Mouse (Mus musculus) forebrain, embryonic 14.5 days (tissue): Measurements from ENCODE around the gene Aco2. TPM values are rescaled to one million over a fixed set of nuclear protein-coding genes. Genes with fewer than 3 reads are reported as not detected.

Experiments
- ATAC-seq: fragments of 200-750 bp; cut with Nextera tagmentation; 2 replicates; pipeline ENCODE4 v1.8.0; 2017; ENCODE audit warnings: mild to moderate bottlenecking, moderate library complexity
- DNase-seq: peaks from one replicate; pipeline ENCODE4 v3.0.0-alpha.2; 2015; ENCODE audit warnings: low spot score
- H3K27ac ChIP-seq: fragments of 300-500 bp; sonication (generic); 2 replicates; pipeline ENCODE4 v1.5.1; 2014; ENCODE audit warnings: low read depth, mild to moderate bottlenecking, control low read depth, low read length, moderate library complexity
- H3K27me3 ChIP-seq: fragments of 300-500 bp; sonication (generic); replicated peaks from 2 replicates; pipeline ENCODE4 v1.6.1; 2014; ENCODE audit warnings: low read length, control low read depth, mixed read lengths; ENCODE audit not compliant: control insufficient read depth, insufficient read depth
- H3K36me3 ChIP-seq: fragments of 300-500 bp; sonication (generic); 2 replicates; pipeline ENCODE4 v1.6.1; 2014; ENCODE audit warnings: low read length, control low read depth; ENCODE audit not compliant: control insufficient read depth, insufficient read depth
- H3K4me1 ChIP-seq: fragments of 300-500 bp; sonication (generic); 2 replicates; pipeline ENCODE4 v1.6.1; 2014; ENCODE audit warnings: antibody characterized with exemption, low read length, control low read depth; ENCODE audit not compliant: control insufficient read depth, insufficient read depth
- H3K4me2 ChIP-seq: fragments of 300-500 bp; sonication (generic); 2 replicates; pipeline ENCODE4 v1.6.1; 2014; ENCODE audit warnings: mild to moderate bottlenecking, control low read depth, low read length
- H3K4me3 ChIP-seq: fragments of 300-500 bp; sonication (generic); 2 replicates; pipeline ENCODE4 v1.5.1; 2014; ENCODE audit warnings: low read depth, low read length, control low read depth
- H3K9ac ChIP-seq: fragments of 300-500 bp; sonication (generic); 2 replicates; pipeline ENCODE4 v1.6.1; 2014; ENCODE audit warnings: mild to moderate bottlenecking, low read length, control low read depth, moderate library complexity
- H3K9me3 ChIP-seq: fragments of 300-500 bp; sonication (generic); replicated peaks from 2 replicates; pipeline ENCODE4 v1.6.1; 2016; ENCODE audit warnings: low read length, control low read depth, mixed read lengths; ENCODE audit not compliant: control insufficient read depth
- WGBS: fragments of 180-500 bp; shearing (Covaris S2); extraction: QIAGEN DNeasy Blood & Tissue Kit; methylation state at CpG from one replicate; pipeline ENCODE4 v1.1.7; 2014; 5-methylcytosine and 5-hydroxymethylcytosine counted together
- polyA plus RNA-seq: library from polyadenylated mRNA; unstranded; fragments of >200 nt; fragmentation: Nextera tagmentation; extraction: Ambion mirVana; gene quantifications from 2 replicates; pipeline ENCODE4 v1.2.1, GENCODE M21; 2014

The Aco2 gene
- polyA plus RNA-seq, 1 experiment from 2014 or later, result 204 TPM

- 55% methylated on average over 6 of the region's 6 CpGs for WGBS
- H3K27ac ChIP-seq, result no peak overlapping the region
- H3K9ac ChIP-seq, result no peak overlapping the region
- DNase-seq, result peak; percentile 63
- H3K9me3 ChIP-seq, result no peaks in the 10 kb centered on the region
- H3K4me1 ChIP-seq, result no peaks in the 10 kb centered on the region
- peak; percentile 71 for ATAC-seq
- no peak overlapping the region for H3K4me3 ChIP-seq
- peaks cover 65% of the 10 kb centered on the region for H3K36me3 ChIP-seq
- H3K4me2 ChIP-seq, result no peak overlapping the region
- H3K27me3 ChIP-seq, result no peaks in the 10 kb centered on the region
These were observed 45.7 kb downstream of the Aco2 start for GRCm38 (mm10) chr15:81917621-81918463.

- Histone ChIP-seq H3K9ac (no peak overlapping the region), H3K4me3 (no peak overlapping the region), H3K4me1 (no peaks in the 10 kb centered on the region), H3K4me2 (no peak overlapping the region), H3K36me3 (peaks cover 56% of the 10 kb centered on the region), H3K9me3 (no peaks in the 10 kb centered on the region), H3K27me3 (no peaks in the 10 kb centered on the region), H3K27ac (no peak overlapping the region)
- DNase-seq (no peak), ATAC-seq (no peak)
- WGBS, result 93% methylated on average over 5 of the region's 5 CpGs
These were observed 47.0 kb downstream of the Aco2 start for GRCm38 (mm10) chr15:81919062-81919461.

- H3K4me1 ChIP-seq, result peaks cover 13% of the 10 kb centered on the region
- peaks cover 40% of the 10 kb centered on the region for H3K36me3 ChIP-seq
- WGBS, result 85% methylated on average over 10 of the region's 10 CpGs
- no peaks in the 10 kb centered on the region for H3K27me3 ChIP-seq
- no peaks in the 10 kb centered on the region for H3K9me3 ChIP-seq
- H3K9ac ChIP-seq, result no peak overlapping the region
- no peak overlapping the region for H3K27ac ChIP-seq
- no peak overlapping the region for H3K4me2 ChIP-seq
- H3K4me3 ChIP-seq, result no peak overlapping the region
- no peak for DNase-seq
- no peak for ATAC-seq
These were observed 48.6 kb downstream of the Aco2 start for GRCm38 (mm10) chr15:81920546-81921217.

- DNase-seq (no peak), ATAC-seq (no peak)
- H3K4me1 ChIP-seq, result peaks cover 13% of the 10 kb centered on the region
- no peaks in the 10 kb centered on the region for H3K9me3 ChIP-seq
- no peak overlapping the region for H3K4me2 ChIP-seq
- WGBS, result 65% methylated on average over 5 of the region's 5 CpGs
- H3K27me3 ChIP-seq, result no peaks in the 10 kb centered on the region
- H3K9ac ChIP-seq, result no peak overlapping the region
- peaks cover 34% of the 10 kb centered on the region for H3K36me3 ChIP-seq
- H3K27ac ChIP-seq, result no peak overlapping the region
- no peak overlapping the region for H3K4me3 ChIP-seq
These were observed 49.1 kb downstream of the Aco2 start for GRCm38 (mm10) chr15:81921255-81921654.

DNA sequence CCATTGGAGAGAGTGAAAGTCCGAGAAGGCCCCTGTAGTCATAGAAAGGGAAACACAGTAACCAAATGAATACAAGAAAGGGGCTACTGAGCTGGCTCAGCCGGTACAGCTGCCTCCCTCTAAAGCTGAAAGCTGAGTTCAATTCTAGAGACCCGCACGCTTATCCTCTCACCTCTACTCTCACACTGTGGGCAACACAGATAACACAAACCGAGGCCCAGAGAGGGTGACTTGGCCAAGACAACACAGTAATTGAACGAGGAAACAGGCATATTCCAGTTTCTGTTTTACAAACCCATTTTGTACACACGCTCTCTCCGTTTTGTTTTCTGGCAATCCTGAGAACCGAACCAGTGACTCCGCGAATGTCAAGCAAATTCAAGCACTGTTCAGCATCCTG is 52.8 kb downstream of the Aco2 start:
- WGBS, result 83% methylated on average over 11 of the region's 11 CpGs
- Histone ChIP-seq H3K9me3 (no peaks in the 10 kb centered on the region), H3K4me1 (peaks cover 17% of the 10 kb centered on the region), H3K4me3 (peak overlapping the region; percentile 74), H3K27me3 (no peaks in the 10 kb centered on the region), H3K36me3 (peaks cover 11% of the 10 kb centered on the region; the same call in 1 of the 2 replicates), H3K27ac (no peak overlapping the region), H3K9ac (peak overlapping the region; percentile 79), H3K4me2 (peak overlapping the region; percentile 91)
- no peak for ATAC-seq
- DNase-seq, result no peak

DNA sequence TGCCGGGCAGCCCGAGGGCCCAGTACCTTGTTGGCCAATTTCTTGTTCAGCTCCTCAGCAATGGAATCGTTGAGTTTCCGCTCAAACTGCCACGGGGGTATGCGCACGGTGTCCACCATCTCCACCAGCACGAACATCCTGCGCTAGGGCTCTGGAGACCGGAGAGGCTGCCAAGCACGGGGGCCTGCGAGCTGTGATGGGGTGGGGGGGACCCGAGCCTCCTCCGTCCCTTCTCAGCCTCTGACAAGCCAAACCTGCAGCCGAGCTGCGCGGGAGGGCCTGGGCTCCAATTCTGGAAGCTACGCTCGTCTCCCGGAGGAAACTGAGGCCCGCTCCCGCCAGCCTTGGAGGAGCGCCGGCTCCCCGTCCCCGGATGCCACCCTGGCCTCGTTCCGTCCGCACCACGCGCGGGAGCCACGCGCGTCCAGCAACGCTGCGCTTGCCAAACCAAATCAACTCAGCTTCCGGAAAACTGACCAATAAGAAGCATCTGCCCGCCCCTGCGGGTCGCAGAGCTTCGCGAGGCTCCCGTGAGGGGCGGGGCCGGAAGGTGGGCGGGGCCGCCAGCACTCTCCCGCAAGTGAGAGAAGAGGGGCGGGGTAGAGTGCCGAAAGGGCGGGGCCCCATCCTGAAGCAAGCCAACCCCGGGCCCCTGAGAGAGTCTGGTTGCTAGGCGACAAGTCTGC is 53.8 kb downstream of the Aco2 start, which contains the start of gene Polr3h:
Gene Polr3h, minus strand, starts transcription at position 481 of the 686 bp plus-strand sequence.
- Histone ChIP-seq H3K9ac (peak within 1 kb of the TSS; percentile 79), H3K4me3 (peak within 1 kb of the TSS; percentile 74), H3K4me2 (peak within 1 kb of the TSS; percentile 91), H3K9me3 (no peaks in the 10 kb centered on the region), H3K27ac (peak within 1 kb of the TSS; percentile 84), H3K36me3 (peaks cover 11% of the 10 kb centered on the region; the same call in 1 of the 2 replicates), H3K27me3 (no peaks in the 10 kb centered on the region), H3K4me1 (peaks cover 17% of the 10 kb centered on the region)
- ATAC-seq, result peak; percentile 96
- WGBS, result under 1% methylated on average over 52 of the region's 54 CpGs
- DNase-seq, result peak; percentile 99

DNA sequence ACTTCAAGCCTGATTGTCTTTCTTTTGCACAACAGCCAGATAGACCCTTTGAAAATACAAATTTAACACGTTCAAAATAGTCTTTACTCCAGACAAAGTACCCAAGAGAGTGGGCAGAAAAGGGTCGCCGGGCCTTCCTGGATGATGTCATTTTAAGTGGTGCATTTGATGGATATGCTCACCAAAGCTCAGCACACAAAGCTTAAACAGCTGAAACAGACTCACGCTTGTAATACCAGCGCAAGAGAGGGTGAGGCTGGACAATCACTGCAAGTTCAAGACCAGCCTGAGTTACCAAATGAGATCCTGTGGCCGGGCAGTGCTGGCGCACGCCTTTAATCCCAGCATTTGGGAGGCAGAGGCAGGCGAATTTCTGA is 54.3 kb downstream of the Aco2 start:
- H3K9ac ChIP-seq, result peak overlapping the region; percentile 40
- DNase-seq (no peak), ATAC-seq (no peak; the same call in 1 of the 2 replicates)
- no peaks in the 10 kb centered on the region for H3K27me3 ChIP-seq
- peak overlapping the region; percentile 91 for H3K4me2 ChIP-seq
- H3K27ac ChIP-seq, result peak overlapping the region; percentile 84
- H3K9me3 ChIP-seq, result no peaks in the 10 kb centered on the region
- peak overlapping the region; percentile 74 for H3K4me3 ChIP-seq
- WGBS, result 20% methylated on average over 9 of the region's 9 CpGs
- H3K4me1 ChIP-seq, result peaks cover 17% of the 10 kb centered on the region
- peaks cover 11% of the 10 kb centered on the region; the same call in 1 of the 2 replicates for H3K36me3 ChIP-seq

GRCm38 (mm10) chr15:81927741-81928140 is 55.6 kb downstream of the Aco2 start:
- DNase-seq (peak; percentile 52), ATAC-seq (no peak)
- Histone ChIP-seq H3K9me3 (no peaks in the 10 kb centered on the region), H3K4me2 (no peak overlapping the region), H3K27ac (peak overlapping the region; percentile 84), H3K4me3 (no peak overlapping the region), H3K4me1 (peaks cover 17% of the 10 kb centered on the region), H3K9ac (no peak overlapping the region), H3K27me3 (no peaks in the 10 kb centered on the region), H3K36me3 (peaks cover 4% of the 10 kb centered on the region; the same call in 1 of the 2 replicates)
- WGBS, result 39% methylated on average over 4 of the region's 4 CpGs
